Mouse (Mus musculus) G1E (cell line): ENCODE data around the gene Pisd.

Source experiments
- CTCF ChIP-seq: IDR thresholded peaks from 2 replicates; pipeline ENCODE4 v1.5.1; 2012; ENCODE audit warnings: low read depth, low read length, inconsistent platforms, mixed read lengths
- GATA2 ChIP-seq: IDR thresholded peaks from 2 replicates; pipeline ENCODE4 v1.6.1; 2012; ENCODE audit warnings: low read depth, low read length, inconsistent platforms, borderline replicate concordance

- TF ChIP-seq CTCF = no peak
- TF ChIP-seq GATA2 = no peak
Observed at GRCm38 (mm10) chr5:32720416-32720815, 65.0 kb downstream of the Pisd start.
